Mouse (Mus musculus): ENCODE measurements around the gene Gm6710. TPM values are rescaled to one million over a fixed set of nuclear protein-coding genes. Genes with fewer than 3 reads are reported as not detected.
"Not testable (repeated sequence)": the region's sequence is repeated elsewhere in the genome, so short reads cannot be mapped to it uniquely, and the experiment has no call there.

The Gm6710 gene
- 17.7 and 18.1 TPM in 2 replicates for polyA plus RNA-seq (2015; fragmentation: Nextera tagmentation; extraction: Ambion mirVana)

- H3K36me3 ChIP-seq; H3K4me2 ChIP-seq (replicated peaks); H3K4me1 ChIP-seq (replicated peaks); H3K27ac ChIP-seq; ATAC-seq; H3K9ac ChIP-seq; H3K27me3 ChIP-seq (replicated peaks); H3K9me3 ChIP-seq; H3K4me3 ChIP-seq (replicated peaks): not testable (repeated sequence)
- WGBS, result no CpG with 5 or more reads among the region's 7 CpGs
These were observed at the start of gene Gm6710 for GRCm38 (mm10) chr2:175869024-175869423. Gene Gm6710, plus strand, starts transcription at chr2:175869219.

Other genes with a start within 250 kb of the Gm6710 start
- gene Gm11007, start 225.2 kb upstream of the Gm6710 start, polyA plus RNA-seq (2015; fragmentation: Nextera tagmentation; extraction: Ambion mirVana), result not detected in 2 replicates
- 31.8 and 32.8 TPM in 2 replicates for gene Zfp969, start 165.6 kb upstream of the Gm6710 start, polyA plus RNA-seq (2015; fragmentation: Nextera tagmentation; extraction: Ambion mirVana)
- not detected in 2 replicates for gene Gm2007, start 127.7 kb upstream of the Gm6710 start, polyA plus RNA-seq (2015; fragmentation: Nextera tagmentation; extraction: Ambion mirVana)
- gene Gm14288, start 68.1 kb upstream of the Gm6710 start, polyA plus RNA-seq (2015; fragmentation: Nextera tagmentation; extraction: Ambion mirVana), result 1.3 and 3.5 TPM in 2 replicates
- 2.0 and 2.5 TPM in 2 replicates for gene Zfp966, start 61.9 kb downstream of the Gm6710 start, polyA plus RNA-seq (2015; fragmentation: Nextera tagmentation; extraction: Ambion mirVana)
- gene Gm2026, start 96.1 kb downstream of the Gm6710 start, polyA plus RNA-seq (2015; fragmentation: Nextera tagmentation; extraction: Ambion mirVana), result 12.0 and 19.4 TPM in 2 replicates

Data from intestine, embryonic 15.5 days (tissue).